Mouse (Mus musculus) ovary, adult 18-20 months (tissue): ENCODE data around the gene Col6a4.

Source experiments
- DNase-seq: peaks from one replicate; pipeline ENCODE4 v3.0.0; 2022; ENCODE audit warnings: low spot score, mixed read lengths

Gene Col6a4

DNA sequence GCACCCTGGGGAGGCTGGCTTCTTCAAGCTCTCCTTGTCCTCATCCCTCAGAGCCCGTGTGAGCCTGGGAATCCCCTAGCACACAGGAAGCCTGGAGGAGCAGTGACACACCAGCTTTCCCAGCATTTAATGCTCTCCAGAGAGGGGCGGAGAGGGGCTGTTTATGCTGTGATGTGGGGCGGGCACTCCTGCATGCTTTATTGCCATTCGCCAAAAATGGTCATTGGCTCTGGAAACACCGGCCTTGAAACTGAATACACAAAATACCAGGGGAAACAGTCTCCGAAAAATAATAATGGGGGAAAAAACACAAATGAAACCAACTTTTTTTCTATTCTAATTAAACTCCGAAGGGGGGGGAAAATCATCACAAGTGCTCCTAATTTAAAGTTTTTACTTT lies at the start of gene Col6a4:
Gene Col6a4 (minus strand): TSS at position 101 of the 400 bp plus-strand sequence.
- peak; percentile 37 for DNase-seq

DNA sequence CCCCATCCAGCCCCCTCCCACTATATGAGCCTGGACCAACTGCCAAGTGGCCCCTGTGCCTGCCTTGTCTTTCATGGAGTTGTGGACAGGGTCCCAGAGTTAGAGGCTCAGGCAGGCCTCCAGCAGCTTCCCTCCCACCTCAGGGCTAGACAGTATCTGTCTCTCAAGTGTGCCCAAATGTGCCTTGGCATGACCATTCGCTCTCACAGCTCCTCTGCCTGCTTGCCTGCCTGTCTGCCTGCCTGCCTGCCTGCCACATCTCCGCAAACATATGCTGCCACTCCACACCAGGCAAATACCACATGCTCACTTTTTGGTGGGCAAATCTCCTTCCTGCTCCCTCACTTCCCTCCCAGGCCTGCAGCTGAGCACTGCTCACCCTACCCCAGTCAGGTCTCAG lies 49.0 kb upstream of the Col6a4 start:
- DNase-seq, result no peak

- DNase-seq, result no peak
These were observed 47.6 kb upstream of the Col6a4 start for GRCm38 (mm10) chr9:106144176-106144575.

DNA sequence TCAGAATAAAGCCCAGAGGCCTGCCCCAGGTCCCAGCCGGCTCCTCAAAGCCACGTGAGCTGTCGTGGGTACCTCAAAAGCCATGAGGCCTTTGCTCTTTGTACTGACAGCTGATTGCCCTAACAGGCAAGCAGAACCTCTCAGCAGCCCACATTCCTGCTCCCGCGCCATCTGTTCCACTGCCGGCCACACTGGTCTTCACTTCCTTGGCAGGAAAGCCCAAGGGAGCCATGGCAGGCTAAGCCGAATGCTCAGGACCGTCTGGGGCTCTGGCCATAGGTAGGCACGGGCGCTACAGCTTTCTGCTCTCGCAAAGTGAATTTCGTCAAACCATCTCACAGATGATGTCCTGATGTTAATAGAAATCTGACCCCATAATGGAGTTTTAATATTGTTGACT lies 45.4 kb upstream of the Col6a4 start:
- DNase-seq, result no peak

- DNase-seq, result no peak
These were observed 43.2 kb upstream of the Col6a4 start for GRCm38 (mm10) chr9:106139763-106140162.

DNA sequence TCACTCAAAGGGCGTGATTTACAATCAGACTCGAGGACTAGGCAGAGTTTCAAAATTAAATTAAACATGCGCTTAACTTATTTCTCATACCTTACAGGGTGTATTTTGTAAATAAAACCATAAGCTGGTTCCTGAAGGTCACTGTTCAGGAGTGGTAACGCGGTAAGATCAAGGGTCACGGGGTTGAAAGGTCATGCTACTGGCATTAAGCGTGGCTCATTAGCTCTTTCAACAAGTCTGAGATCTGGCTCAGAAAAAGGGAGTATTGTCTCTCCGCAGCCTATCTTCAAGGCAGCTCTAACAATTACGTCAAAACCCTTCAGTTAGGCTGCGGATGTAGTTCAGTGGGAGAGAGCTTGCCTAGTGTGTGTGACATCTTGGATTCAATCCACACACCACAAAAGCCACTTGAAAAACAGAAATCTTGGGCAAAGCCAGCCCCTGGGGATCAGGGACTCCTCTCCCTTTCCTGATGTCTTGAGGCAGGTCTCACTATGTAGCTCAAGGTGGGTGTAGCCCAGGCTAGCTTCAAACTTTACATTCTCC lies 41.2 kb upstream of the Col6a4 start:
- no peak for DNase-seq

DNA sequence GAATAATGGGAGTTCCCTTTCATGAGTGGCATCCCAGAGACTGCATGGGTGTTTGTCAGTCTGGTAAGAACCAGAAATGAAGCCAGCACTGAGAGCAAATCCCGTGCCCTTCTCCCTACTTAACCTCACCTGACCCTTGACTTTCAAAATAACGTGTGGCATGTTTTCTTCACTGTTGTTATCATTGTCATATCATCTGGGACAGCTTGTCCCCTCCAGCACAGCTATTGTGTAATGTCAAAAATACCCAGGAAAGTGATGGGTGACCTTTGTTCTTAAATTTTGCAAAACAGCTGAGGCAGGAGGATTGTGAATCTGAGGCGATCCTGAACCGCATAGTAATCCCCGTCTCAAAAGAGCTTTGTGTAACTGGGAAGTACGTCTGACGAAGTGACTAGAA lies 33.7 kb upstream of the Col6a4 start:
- no peak for DNase-seq

DNA sequence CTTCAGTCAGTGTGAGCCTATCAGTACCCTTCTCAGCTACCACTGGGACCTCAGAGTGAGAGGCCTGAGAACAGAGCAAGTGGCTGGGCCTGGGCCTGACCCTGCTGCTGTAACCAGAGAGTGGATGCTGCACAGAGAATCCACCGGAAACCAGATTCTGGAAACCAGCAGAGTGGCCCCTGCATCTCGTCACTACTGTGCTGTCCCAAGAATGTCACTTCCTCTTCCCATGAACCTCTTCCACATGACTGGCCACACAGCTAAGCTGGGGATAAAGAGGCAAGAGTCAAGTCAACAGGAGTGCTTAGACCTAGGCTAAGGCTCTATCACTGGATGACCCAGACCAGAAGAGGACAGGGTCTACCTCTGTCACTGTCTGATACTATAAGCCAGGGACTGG lies 32.5 kb upstream of the Col6a4 start:
- DNase-seq, result no peak

- DNase-seq, result no peak
These were observed 30.2 kb upstream of the Col6a4 start for GRCm38 (mm10) chr9:106126786-106127251.

DNA sequence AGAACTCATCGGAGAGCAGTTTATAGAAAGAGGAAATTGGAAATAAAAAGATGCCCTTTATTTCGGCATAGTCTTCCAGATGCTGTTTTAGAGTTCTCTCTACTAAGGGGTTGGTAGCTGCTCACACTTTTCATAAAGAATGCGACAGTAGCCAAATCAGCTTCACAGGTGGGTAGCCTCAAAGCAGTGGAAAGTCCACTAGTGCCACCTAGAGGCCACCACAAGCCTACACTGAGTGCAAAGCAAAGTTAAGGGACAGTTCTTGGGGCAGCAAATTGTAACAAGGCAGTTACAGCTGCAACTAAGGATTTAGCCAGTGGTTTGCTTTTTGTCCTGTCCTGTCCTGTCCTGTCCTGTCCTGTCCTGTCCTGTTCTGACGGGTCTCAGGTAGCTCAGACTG lies 27.0 kb upstream of the Col6a4 start:
- no peak for DNase-seq

- DNase-seq, result no peak
These were observed 22.5 kb upstream of the Col6a4 start for GRCm38 (mm10) chr9:106119075-106119474.

DNA sequence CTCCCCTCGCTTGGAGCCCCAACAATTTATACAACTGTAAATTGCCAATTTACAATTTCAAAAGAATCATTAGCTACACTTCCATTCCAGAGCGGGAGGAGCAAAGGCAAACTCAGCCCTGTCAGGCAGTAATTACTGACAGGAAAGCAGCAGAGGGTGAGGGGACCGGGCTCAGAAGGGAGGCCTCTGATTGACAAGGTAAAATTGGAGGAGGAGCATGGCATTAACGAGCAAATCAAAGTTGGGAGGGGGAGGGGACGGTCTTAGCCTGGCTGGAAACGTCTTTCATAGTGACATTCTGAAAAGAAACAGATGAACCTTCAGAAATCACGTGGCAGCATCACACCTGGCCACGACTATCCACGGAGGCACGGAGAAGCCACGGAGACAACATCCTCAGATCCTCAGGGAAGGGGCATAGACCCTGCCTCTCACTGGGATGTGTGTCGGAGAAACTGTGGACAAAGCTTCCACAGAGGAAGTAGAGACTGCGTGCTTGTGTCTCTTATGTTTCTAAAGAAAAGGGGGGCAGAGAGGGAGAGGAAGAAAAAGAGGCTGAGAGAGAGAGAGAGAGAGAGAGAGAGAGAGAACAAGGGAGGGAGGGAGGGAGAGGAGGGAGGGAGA lies 19.3 kb upstream of the Col6a4 start:
- DNase-seq, result no peak

GRCm38 (mm10) chr9:106112770-106113423 lies 16.3 kb upstream of the Col6a4 start:
- peak; percentile 16 for DNase-seq

- DNase-seq, result no peak
These were observed 9.7 kb upstream of the Col6a4 start for GRCm38 (mm10) chr9:106106241-106106640.

GRCm38 (mm10) chr9:106104401-106104800 lies 7.8 kb upstream of the Col6a4 start:
- DNase-seq, result no peak

DNA sequence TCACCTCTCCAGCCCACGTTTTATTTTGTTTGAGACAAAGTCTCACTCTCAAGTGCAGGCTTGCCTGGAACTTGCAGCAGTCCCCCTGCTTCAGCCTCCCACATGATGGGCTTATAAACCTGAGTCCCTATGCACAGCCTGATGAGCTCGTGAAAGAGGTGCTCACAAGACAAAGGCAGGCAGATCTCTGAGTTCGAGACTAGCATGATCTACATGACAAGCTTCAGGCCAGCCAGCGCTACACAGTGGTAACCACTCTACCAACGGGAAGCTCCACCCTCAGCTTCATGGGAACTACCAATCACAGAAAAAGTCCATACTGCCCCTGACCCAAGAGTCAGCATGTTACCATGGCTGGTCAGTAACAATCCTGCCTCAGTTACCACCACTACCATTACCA lies 4.6 kb upstream of the Col6a4 start:
- DNase-seq, result no peak

DNA sequence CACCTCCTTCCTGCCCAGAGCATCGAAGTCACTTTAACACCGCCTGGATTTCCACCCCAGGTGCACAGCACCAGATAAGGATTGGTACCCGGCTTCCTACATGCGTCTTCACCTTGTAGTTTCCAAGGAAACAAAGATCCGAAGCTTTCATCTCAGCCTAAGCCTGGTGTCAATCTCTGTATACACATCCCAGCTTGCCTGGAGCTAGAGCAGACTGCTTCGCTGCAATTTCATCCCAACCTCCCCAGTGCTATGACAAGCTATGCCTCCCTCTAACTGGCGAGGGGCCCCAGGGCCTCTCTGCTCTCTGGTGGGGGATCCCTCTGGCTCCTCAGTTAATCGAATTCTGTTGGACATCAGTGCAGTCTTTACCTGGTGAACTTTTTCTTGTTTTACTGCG lies 3.7 kb upstream of the Col6a4 start:
- no peak for DNase-seq

DNA sequence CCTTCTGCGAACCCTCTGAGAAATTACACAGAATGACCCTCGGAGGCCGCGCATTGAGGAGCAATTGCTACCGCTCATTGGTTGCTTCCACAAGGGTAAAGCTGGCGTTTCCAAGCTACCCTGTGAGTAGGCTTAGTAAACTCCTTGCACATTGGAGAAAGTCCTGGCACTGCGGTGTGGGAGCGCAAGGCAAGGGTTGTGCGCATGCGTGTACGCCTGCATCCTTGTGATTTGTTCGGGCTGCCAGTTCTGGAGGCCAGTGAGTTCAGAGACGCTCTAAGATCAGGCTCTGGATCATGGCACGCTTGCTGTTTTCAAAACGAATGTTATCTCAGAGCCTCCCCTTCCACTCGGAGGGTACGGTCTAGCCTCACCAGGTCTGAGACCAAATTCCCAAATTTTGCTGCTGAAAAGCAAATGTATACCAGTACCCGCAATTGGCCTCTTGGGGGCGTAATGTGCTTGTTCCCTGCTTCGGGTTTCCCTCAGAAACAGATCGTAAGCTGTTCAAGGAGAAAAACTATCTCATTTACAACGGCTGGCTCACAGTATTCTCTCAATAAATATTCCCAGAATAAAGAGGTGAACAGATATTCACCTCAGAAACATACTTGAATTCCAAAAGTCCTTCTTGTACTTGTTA lies 2.9 kb upstream of the Col6a4 start:
- no peak for DNase-seq

GRCm38 (mm10) chr9:106081528-106081927 lies 15.1 kb downstream of the Col6a4 start:
- no peak for DNase-seq

DNA sequence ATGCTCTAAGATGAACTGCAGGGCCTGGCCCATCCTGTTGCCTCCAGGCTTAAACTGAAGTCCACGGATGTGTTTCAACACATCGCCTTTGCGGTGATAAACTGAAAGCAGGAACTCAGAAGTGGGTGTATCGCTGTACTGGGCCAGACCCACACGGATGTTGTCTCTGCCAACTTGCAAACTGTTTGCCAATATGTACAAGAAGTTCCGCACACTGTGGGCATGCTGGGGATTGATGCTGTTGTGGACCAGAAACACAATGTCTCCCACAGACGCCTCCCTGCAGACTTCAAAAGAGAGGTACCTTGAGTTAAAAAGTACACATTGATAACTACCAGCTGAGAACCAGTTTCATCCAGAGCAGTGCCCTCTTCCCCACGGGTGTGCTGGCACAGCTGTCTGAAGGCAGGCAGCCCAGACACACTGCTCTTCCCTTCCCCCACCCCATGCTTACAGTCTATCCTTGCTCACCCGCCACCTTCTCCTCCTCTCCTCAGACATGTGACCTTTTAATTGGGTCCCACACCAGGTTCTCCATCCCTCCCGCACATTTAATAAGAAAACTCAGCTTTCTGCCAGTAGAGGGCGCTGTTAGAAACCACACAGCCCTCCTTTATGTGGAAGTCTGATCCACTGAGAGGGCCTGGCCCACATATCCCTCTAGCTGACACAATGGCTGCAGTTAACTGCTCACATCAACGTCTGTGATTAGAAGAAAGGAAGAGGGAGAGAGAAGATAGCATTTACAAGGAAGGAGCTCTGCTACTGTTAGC lies 16.1 kb downstream of the Col6a4 start:
- DNase-seq, result no peak

DNA sequence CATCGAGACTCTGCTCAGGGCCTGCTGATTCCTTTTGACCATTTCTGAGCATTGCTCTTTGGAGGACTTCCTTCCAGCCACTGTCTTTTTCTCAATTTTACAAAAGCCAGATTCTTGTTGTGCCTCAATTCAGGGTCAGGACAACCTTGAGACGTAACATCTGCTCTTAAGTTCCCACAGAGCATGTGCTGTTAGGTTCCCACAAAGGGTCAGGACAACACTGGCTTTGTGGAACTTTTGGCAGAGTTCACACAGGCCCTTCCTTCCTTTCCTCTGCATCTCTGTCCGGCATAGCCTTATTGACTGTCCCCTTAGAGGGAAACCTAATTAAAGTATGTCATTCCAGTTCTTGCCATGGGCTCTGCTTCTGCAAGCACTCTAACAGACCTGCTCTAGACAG lies 18.6 kb downstream of the Col6a4 start:
- DNase-seq, result peak; percentile 19

DNA sequence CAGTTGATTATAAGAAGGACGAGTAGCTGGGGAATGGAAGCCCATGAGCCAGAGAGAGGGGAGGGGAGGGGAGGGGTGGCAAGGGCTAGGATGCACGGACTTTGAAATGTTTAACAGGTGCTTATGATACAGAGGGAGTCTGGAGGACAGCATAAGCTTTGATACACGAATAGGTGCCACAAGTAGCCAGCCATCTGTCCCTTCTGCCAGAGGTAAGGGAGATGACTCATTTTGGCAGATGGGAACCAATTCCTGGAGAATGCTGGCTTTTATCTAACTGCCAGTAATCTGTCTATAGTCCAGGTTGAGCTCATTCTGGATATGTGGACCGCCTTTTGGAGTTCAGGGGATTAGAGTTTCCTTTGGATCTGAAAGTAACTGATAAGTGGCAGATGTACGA lies 20.3 kb downstream of the Col6a4 start:
- DNase-seq, result no peak
